14 mouse cellular contexts compared by ENCODE assay signal in genomic region chr17:10534206-10534605, GRCm38 (mm10).
DNase-seq lines count a peak whose midpoint lies in the region; ATAC-seq lines count a peak whose summit lies in the region.
"Had no signal": no experiment of that assay in that cellular context is flagged by ENCODE, and none has a peak within 500 bp of the region (broad histone marks: within the 10 kb centered on the region; RNA-seq: fewer than 3 reads in every experiment).

No protein-coding gene starts in this region.

- no peak overlapping the region for H3K9ac ChIP-seq in midbrain, embryonic 16.5 days (ENCODE audit: low read depth, low read length)
- H3K9ac ChIP-seq: embryonic facial prominence, embryonic 15.5 days had no signal

- no peaks in the 10 kb centered on the region for H3K9me3 ChIP-seq in midbrain, embryonic 16.5 days (replicated peaks; ENCODE audit: control insufficient read depth, low read length, poor library complexity, severe bottlenecking)
- H3K9me3 ChIP-seq: embryonic facial prominence, embryonic 15.5 days had no signal

- ATAC-seq in midbrain, embryonic 16.5 days = peak; percentile 36; the same call in 1 of the 2 replicates

- H3K27me3 ChIP-seq in midbrain, embryonic 16.5 days (ENCODE audit: control insufficient read depth, insufficient read depth, low read depth, low read length) = no peaks in the 10 kb centered on the region

- DNase-seq in cerebellum, adult 9-10 months = peak; percentile 9
- DNase-seq in cerebellum, adult 8-10 months = no peak
- DNase-seq in left cerebral cortex, postnatal 4 days = peak; percentile 63
- DNase-seq in left cerebral cortex, adult 8-10 months (ENCODE audit: low spot score in 2 of 2) = no peak
- peak; percentile 18 to 25 for DNase-seq in cerebellum, postnatal 25 days
- DNase-seq in urinary bladder, postnatal 4 days (ENCODE audit: low spot score in 2 of 2) = no peak
- no peak for DNase-seq in adrenal gland, adult 2 months
- DNase-seq: adrenal gland, adult 8-10 months; heart, adult 2 months; heart, postnatal 14 days; kidney, adult 18-20 months; kidney, postnatal 4 days had no signal

- H3K4me3 ChIP-seq in midbrain, embryonic 16.5 days (ENCODE audit: low read depth, low read length) = no peak overlapping the region
- H3K4me3 ChIP-seq: embryonic facial prominence, embryonic 15.5 days; heart, adult 2 months had no signal

- H3K4me1 ChIP-seq in midbrain, embryonic 16.5 days (ENCODE audit: control insufficient read depth, insufficient read depth, low read length) = peaks cover 16% of the 10 kb centered on the region

- H3K4me2 ChIP-seq in midbrain, embryonic 16.5 days (ENCODE audit: low read length) = peak overlapping the region; percentile 13; the same call in 1 of the 2 replicates
- H3K4me2 ChIP-seq: embryonic facial prominence, embryonic 15.5 days had no signal

- H3K36me3 ChIP-seq in midbrain, embryonic 16.5 days (ENCODE audit: control insufficient read depth, insufficient read depth, low read length) = no peaks in the 10 kb centered on the region
- H3K36me3 ChIP-seq: embryonic facial prominence, embryonic 15.5 days had no signal

- H3K27ac ChIP-seq in midbrain, embryonic 16.5 days (ENCODE audit: low read length) = peak overlapping the region; percentile 31; the same call in 1 of the 2 replicates
- H3K27ac ChIP-seq: embryonic facial prominence, embryonic 15.5 days; heart, adult 2 months had no signal

- WGBS in midbrain, embryonic 16.5 days = 39% methylated on average over 8 of the region's 8 CpGs

- intact Hi-C loops in left cerebral cortex, postnatal 4 days (cut with DNase I) = no loop called here

Comparison
In these comparisons a context has a peak if more than half of its experiments do, and no peak if none do; other contexts are left out.
1. DNase-seq: peak in cerebellum, adult 9-10 months (single experiment), left cerebral cortex, postnatal 4 days (single experiment) and cerebellum, postnatal 25 days (2 of 2); none in cerebellum, adult 8-10 months (single experiment), left cerebral cortex, adult 8-10 months (0 of 2), urinary bladder, postnatal 4 days (0 of 2) and adrenal gland, adult 2 months (single experiment).